Mouse (Mus musculus) 416B (cell line): ENCODE measurements around the gene Luc7l2.
"Not testable (repeated sequence)": the region's sequence is repeated elsewhere in the genome, so short reads cannot be mapped to it uniquely, and the experiment has no call there.

Experiments used
- DNase-seq: peaks from one replicate; pipeline ENCODE4 v3.0.0; 2011; ENCODE audit warnings: low read depth

Luc7l2 gene

DNA sequence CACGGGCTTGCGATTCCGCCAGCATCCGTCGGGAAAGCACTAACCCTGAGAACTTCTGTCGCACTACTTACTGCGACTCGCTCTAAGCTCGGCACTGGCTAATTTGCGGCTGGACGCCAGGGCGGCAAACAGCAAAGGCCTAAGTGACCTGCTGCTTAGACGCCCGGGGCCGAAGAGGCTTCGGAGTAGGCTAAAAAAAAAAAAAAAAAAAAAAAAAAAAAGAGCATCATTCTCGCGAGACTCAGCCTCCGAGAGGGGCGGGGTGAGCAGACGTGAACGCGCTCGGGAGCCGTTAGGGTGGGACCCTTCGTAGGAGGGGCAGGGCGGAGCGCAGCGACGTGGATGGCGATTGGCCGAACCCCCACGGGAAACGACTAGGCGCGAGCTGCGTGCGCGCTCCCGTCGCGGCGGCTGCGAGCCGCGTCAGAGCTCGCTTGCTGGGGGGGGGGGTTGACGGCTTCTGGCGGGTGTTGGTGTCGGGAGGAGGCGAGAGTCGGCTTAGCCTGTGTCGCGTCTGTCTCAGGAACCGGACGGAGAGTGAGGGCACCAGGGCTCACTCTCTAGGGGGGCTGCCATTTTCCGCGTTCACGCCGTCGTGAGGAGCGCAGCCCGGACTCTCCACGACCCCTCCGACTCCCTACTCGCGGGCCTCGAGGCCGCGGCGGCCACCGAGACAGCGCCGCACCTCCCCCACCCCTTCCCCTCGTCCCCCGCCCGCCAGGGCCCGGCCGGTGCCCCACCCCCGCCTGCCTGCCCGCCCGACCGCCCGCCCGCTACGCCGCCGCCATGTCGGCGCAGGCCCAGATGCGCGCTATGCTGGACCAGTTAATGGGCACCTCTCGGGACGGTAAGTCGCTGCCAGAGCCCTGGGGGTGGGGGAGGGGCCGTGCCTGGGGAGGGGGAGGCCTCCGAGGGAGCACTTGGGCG is at the start of gene Luc7l2:
Gene Luc7l2 (plus strand): TSS at position 273 of the 927 bp plus-strand sequence.
- DNase-seq = peak; percentile 99

DNA sequence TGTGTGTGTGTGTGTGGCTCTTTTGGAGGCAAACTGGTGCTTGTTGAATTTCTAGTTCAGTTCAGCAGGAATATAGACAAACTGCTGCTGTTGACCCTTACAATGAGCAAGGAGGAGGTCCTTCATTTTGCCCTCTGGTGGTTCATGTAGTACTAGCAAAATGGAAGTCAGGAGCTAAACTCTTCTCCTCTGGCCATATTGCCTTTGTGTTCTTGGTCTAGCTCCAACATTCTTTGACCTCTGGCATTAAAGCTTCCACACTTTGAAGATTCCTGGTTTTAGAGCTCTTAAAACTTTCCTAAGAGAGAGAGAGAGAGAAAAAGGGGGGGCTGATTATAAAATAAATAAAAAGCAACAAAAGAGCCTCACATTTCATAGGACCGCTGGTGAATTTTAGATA is 39.0 kb upstream of the Luc7l2 start:
- peak; percentile 37 for DNase-seq

DNA sequence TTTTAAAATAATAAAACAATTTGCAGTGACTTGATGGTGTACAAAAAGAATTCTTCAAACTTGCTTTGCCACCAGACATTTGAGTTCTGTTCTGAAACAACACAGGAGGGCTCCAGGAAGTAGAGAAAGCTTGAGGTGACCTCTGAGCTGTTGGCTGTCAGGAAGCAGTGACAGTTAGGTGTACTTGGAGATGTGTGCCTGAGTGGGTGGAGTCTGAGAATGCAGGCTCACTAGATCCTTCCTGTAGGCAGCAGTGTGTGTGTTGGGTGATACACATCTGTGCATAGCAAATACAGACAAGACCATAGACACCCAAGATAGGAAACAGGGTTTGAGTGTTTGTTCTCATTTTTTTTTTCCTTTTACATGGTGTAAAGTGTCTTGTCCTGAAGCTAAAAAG is 38.3 kb upstream of the Luc7l2 start:
- peak; percentile 83 for DNase-seq

DNA sequence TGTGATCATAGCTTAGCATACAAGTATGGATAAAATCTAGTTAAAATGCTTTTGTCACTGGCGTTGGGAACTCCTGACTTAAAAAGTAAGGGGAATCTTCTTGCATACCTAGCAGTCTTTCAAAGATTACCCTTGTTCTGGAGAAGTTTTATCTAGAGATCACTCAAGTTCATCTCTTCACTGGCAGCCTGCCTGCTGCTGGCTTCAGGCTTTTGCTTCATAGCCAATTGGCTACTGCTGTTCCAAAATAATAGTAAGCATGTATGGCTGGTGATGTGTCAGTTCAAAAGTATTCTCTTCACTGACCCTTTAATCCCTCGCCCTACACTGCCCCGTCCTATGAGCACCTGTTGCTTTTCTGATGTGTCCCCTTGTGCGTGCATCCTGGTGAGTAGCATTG is 35.9 kb upstream of the Luc7l2 start:
- DNase-seq = no peak

DNA sequence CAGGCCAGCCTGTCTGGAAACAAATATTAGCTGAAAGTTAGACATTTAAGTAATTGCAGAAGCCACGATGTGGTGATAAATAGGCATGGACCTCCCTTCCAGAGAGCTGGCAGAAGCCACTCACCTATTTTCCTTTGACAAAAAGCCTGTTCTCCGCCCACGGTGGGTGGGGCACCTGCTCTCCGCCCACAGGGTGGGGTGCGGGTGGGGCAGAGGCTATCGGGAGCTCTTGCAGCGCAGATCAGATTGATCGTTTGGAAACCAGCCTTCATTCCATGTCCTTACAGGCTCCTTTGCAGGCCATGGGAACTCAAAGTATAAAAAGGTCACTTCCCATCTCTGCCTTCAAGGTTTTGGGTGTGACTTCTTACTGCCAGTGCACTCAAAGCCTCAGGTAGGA is 27.3 kb upstream of the Luc7l2 start:
- DNase-seq = no peak

DNA sequence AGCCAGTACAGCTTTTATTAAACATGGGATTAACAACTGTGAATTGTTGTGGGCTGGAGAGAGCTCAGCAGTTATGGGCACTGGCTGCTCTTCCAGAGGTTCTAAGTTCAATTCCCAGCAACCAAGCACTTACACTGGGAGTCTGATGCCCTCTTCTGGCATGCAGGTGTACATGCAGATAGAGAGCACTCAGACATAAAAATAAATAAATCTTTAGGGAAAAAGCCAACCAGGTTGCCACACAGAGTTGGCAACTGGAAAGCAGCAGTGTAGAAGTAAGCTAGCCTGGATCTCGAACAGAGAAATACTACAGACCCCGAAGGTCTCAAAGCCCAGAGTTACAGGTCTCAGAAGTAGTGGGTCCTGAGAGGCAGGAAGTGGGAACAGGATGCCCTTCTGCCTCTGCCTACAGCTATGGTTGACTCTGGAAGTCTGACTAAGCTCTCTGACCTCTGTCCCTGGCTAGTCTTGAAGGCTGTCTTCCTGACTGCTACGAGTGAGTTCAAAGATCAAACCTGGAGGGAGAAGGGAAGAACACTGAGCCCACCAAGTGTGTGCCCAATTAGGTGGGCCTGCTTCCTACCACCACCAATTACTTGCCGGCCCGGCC is 19.8 kb upstream of the Luc7l2 start:
- peak; percentile 88 for DNase-seq

DNA sequence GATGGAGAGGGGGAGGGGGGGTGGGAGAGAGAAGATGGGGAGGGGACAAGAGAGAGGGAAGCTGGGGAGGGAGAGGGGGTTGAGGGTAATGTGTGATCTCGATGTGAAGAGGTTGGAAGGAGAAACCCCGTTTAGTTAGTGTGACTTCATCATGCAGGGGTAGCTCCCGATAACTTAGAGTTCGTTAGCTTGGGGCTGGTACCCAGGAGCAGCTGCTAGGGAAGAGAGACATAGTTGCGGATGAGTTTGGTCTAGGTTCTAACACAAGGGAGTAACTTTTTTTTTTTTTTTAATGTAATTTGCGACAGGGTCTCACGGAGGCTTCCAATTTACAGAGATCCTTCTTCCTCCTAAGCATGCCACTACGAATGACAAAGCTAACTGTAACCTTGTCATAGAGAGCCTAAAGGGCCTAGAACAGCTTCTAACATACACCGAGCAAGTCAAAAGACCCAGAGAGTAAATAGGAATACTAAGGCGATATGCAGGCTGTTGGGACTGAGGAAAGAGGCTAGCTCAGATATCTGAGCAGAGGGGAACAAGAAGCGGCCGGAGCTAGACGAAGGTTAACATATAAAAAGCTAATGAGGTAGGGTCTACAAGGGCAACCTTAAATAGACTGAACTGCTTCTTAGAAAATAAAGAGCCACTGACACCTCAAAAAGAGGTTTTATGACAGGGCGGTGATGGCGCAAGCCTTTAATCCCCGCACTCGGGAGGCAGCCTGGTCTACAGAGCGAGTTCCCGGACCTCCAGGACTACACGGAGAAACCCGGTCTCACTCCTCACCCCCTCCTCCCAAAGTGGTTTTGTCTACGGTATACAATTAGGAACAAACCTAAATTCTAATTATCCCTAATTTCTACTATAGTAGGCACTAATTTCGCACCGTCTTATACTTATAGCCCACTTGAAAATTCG is 18.4 kb upstream of the Luc7l2 start:
- peak; percentile 58 for DNase-seq

DNA sequence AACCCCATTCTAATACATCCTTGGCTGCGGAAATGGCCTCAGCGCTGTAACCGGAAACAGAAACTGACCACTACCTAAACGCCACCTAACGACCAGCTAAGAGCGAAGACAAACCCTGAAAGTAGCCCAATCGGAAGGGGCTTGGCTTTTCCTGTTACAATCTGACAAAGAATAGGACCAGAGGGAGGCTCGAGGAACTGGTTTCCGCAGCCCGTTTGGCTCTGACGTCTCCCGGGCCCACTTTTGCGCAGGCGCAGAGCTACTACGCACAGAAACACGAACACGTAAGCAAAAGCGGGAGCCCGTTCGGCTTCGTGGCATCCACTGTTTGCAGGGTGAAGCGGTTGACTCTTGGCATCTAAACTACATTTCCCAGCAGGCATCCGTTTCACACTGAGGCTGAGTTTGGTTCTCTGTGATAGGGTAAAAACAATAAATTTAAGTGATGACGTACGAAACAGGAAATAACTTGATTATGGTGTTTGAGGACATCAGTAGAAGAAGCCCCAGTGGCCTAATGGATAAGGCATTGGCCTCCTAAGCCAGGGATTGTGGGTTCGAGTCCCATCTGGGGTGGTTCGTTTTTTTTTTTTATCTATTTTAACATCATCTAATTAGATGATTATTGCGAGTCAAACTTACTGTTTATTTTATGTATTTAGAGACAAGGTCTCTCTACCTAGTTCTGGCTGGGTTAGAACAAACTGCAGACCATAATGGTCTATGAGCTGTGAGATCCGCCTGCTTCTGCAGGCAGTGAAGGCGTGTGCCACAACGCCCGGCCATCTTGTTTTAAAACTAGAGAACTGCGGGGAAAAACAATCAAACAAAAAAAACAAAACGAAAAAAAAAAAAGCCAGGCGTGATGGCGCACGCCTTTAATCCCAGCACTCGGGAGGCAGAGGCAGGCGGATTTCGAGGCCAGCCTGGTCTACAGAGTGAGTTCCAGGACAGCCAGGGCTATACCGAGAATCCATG is 17.4 kb upstream of the Luc7l2 start, which contains the start of gene Fmc1:
Gene Fmc1 (plus strand): TSS at position 75 of the 978 bp plus-strand sequence.
- peak; percentile 100 for DNase-seq

DNA sequence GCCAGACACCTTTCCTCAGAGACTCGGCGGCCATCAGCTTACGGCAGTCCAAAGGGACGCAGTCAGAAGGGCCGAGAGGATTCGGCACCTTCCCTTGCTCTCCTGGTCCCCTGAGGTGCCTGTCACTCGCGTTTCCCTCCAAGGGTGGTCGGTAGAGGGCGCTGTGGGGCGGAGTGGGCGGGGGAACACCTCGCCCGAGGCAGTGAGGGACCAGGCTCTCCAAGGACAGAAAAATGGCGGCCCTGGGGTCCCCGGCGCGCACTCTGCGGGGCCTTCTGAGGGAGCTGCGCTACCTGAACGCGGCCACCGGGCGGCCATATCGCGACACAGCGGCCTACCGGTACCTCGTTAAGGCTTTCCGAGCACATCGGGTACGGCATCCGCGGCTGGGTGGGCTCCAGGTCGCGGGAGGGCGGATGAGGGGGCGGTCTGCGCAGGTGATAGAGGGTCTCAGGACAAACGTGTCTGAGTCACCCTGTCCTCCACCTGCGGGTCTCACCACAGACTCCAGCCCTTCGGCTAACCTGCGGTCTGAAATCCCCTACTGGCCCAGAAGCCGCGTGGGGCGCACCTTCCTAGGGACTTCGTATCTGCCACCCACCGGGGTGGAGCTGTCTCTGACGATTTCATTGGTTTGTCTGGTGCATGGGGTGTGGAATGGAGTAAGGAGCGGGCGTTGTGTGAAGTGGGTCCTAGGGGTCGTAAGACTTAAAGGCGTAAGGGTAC is 16.3 kb upstream of the Luc7l2 start:
- peak; percentile 94 for DNase-seq

DNA sequence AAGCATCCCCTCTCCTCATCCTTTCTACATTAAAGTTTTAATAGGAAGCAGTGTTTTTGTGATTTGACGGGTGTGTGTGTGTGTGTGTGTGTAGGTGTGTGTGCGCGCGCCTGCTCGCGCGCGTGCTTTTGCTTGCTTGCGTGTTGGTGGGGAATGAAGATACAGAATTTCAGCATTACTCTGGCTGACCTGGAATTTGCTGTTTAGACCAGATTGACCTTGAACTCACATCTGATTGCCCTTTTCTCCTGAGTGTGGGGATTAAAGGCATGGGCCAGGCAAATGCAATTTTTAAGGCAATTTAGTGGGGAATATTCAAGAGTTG is 15.8 kb upstream of the Luc7l2 start:
- DNase-seq = no peak

DNA sequence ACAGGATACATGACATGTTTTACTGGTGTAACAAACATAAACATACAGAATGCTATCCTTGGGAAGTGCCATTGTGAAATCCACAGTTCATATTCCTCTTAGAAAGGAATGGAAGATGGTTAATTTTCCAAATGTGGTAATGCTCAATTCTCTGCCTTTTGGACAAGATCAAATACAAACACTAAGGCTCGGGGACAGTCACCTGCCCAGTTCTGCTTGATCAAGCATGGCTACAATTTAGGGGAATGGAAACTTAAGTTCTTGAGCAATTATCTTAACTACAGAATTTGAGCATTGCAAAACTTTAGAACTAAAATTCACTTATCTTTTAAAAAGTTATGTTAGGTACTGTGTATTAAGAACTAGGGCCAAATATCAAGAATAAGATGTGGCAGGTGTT is 15.3 kb upstream of the Luc7l2 start:
- no peak for DNase-seq

DNA sequence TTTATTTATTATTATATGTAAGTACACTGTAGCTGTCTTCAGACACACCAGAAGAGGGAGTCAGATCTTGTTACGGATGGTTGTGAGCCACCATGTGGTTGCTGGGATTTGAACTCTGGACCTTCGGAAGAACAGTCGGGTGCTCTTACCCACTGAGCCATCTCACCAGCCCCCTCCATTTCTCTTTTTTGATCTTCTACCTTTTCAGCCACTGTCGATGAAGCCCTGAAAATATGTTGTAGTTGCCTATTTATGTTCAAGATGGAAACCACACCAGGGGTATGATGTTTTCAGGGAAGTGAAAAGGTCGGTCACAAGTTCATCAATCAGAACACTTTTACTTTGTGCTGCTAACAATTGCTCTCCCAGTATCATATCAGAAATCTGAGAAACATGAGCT is 7.0 kb upstream of the Luc7l2 start:
- not testable (repeated sequence) for DNase-seq

DNA sequence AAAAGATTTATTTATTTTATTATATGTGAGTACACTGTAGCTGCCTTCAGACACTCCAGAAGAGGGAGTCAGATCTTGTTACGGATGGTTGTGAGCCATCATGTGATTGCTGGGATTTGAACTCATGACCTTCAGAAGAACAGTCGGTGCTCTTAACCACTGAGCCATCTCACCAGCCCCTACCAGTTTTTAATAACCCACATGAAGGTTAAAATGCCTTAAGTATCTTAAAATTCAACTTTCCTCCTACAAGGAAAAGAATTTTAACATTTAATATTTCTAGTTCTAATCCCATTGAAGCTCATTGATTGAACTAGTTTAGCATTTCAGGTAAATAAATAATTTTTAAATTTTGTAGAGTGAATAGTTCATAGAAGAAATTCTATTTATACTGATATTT is 4.1 kb upstream of the Luc7l2 start:
- DNase-seq = not testable (repeated sequence)

DNA sequence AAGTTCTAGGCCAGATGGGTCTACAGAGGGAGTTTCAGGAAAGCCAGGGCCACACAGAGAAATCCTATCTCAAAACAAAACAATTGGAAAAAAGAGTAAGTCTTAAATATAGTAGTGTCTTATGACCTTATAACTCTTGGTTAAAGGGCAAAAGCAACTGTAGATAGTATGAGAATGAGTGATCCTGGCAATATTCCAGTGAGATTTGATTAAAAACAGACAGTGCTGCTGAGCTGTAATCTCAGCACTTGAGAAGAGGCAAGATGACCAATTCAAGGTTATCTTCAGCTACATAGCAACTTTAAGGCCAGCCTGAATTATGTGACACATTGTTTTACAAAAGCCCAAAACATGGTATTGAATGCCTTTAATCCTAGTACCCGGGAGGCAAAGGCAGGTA is 3.4 kb upstream of the Luc7l2 start:
- no peak for DNase-seq

DNA sequence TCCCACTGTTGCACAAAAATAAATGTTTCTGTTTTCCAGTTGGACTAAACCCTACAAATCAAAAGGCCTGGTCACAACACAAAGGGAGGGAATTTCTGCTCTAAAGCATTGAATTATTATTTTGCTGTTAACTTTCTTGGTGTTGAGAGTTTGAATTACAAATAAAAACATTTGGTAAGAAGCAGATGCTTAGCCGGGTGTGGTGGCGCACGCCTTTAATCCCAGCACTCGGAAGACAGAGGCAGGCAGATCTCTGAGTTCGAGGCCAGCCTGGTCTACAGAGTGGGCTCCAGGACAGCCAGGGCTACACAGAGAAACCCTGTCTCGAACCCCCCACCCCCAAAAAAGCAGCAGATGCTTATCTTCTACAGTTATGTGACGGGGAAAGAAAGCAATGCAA is 2.5 kb upstream of the Luc7l2 start:
- DNase-seq = not testable (repeated sequence)

DNA sequence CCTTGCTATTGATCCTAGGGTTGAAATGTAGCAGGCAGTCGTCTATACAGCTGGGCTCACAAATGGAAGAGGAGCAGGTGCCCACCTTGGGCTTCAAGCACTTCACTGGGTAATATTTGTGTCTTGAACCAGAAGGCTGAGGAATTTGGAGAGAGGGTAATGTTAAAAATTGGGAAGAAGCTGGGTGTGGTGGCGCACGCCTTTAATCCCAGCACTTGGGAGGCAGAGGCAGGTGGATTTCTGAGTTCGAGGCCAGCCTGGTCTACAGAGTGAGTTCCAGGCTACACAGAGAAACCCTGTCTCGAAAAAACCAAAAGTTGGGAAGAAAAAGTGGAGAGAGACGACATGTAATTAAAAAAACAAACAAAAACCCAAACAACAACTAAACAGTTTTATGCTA is 1.3 kb upstream of the Luc7l2 start:
- DNase-seq = not testable (repeated sequence)

DNA sequence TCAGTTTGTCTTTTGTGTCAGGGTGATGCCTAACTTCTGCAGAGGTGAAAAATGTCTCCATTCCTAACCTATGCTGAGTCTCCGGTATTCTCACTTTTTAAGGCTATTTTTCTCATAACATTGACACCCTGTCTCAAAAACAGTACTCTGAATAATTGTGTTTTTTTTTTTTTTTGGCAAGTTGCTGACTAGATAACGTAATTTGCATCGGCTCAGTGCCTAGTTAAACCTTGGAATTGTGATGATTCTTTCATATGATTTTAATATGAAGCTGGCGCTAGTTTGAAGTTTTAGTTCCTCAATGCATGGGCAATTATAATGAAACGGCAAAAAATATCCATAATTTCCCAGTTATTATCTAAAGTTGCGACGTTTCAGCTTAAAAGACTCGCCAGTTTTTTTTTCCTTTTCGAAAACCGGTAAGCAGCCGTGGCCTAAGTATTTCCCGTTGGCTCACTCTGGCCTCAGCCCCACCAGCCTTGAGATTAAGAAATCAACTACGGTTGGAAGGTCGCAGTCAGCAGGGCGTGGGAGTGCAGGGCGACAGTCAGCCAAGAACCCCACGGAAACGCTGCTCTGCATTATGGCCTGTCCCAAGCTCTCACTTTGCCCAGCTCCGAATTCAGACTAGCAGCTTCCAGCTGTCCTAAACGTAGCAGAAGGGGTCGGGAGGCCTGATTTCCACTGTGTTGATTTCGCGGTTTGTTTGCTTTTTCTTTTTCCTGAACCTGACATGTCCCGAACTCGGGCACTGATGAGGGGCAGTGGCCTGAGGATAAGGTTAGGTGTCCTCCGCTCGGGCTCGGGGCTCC is 678 bp upstream of the Luc7l2 start:
- peak; percentile 84 for DNase-seq

DNA sequence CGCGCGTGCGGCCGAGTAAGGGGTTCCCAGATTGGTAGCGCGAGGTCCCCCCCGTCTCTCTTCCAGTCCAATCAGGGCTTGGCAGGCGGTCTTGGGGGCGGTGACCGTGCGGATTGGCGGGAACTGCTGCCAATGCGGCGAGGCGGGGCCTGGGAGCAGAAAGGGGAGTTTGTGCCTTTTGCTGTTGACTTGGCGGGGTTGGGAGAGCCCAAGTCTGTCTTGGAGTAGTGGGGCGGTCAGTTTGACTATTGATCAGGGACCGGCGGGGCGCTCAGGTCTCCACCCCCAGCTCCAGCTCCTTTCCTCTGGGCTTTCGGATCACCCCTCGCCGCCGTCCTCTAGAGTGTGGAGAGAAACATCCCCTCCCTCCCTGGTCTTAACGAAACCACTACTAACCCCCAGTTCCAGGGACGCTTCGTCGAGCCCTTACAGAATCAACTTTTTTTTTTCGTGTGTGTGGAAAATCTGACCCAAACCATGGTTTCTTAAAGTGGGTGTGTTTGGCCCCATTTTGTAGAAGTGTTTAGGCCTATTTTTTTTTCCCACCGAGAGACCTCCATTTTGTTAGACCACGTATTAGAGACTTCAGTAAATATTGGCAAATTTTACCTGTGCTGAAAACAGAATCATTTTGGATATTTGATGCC is 978 bp downstream of the Luc7l2 start:
- DNase-seq = peak; percentile 98

DNA sequence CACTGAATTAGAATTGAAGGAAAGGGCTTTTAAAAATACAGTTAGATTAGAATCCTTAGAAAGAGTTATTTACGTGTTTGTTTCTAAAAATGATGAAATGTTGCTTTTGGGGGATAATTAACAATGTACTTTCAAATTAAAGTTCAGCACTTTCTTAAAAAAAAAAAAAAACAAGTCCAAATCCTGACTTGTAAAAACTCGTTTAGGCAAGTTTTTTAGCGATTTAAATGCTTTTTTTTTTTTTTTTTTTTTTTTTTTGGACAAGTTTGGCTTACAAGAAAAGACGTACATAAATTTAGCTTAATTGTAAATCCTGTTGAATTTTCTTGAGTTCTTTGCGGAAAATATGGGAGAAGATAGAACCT is 1.5 kb downstream of the Luc7l2 start:
- DNase-seq = no peak
